Mouse (Mus musculus): ENCODE results near the gene Tmem163.

The Tmem163 gene

GRCm38 (mm10) chr1:127556486-127556845 is 122.9 kb downstream of the Tmem163 start:
- no peaks in the 10 kb centered on the region for H3K27me3 ChIP-seq (ENCODE audit: control insufficient read depth, insufficient read depth, low read length, poor library complexity, severe bottlenecking)
- DNase-seq (ENCODE audit: low read depth, low spot score), result no peak
- H3K36me3 ChIP-seq (ENCODE audit: control insufficient read depth, insufficient read depth, low read length, poor library complexity, severe bottlenecking), result no peaks in the 10 kb centered on the region; the same call in 1 of the 2 replicates

GRCm38 (mm10) chr1:127555822-127556485 is 123.4 kb downstream of the Tmem163 start:
- Histone ChIP-seq H3K36me3 (ENCODE audit: control insufficient read depth, insufficient read depth, low read length, poor library complexity, severe bottlenecking) (no peaks in the 10 kb centered on the region; the same call in 1 of the 2 replicates), H3K27me3 (ENCODE audit: control insufficient read depth, insufficient read depth, low read length, poor library complexity, severe bottlenecking) (no peaks in the 10 kb centered on the region)
- no peak for DNase-seq (ENCODE audit: low read depth, low spot score)

GRCm38 (mm10) chr1:127548078-127548477 is 131.3 kb downstream of the Tmem163 start:
- Histone ChIP-seq H3K36me3 (ENCODE audit: control insufficient read depth, insufficient read depth, low read length, poor library complexity, severe bottlenecking) (peaks cover 2% of the 10 kb centered on the region), H3K27me3 (ENCODE audit: control insufficient read depth, insufficient read depth, low read length, poor library complexity, severe bottlenecking) (no peaks in the 10 kb centered on the region)
- DNase-seq (ENCODE audit: low read depth, low spot score), result no peak

DNA sequence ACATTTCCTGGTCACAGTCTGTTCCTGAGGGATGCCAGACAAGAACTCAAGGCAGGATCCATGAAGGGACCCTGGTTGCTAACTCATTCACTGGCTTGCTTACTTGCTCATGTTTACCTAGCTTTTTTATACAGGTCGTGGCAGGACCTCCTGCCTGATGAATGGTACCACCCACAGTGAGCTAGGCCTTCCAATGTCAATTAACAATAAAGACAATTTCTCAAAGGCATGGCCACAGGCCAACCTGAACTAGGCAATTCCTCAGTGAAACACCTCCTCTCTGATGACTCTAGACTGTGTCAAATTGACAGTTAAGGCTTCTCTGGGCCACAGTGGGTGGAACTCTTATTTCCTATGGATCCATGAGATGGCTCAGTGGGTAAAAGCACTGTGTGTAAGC is 136.6 kb downstream of the Tmem163 start:
- Histone ChIP-seq H3K27me3 (ENCODE audit: control insufficient read depth, insufficient read depth, low read length, poor library complexity, severe bottlenecking) (no peaks in the 10 kb centered on the region), H3K36me3 (ENCODE audit: control insufficient read depth, insufficient read depth, low read length, poor library complexity, severe bottlenecking) (no peaks in the 10 kb centered on the region; the same call in none of the 2 replicates)
- no peak for DNase-seq (ENCODE audit: low read depth, low spot score)

- no peaks in the 10 kb centered on the region for H3K27me3 ChIP-seq (ENCODE audit: control insufficient read depth, insufficient read depth, low read length, poor library complexity, severe bottlenecking)
- DNase-seq (ENCODE audit: low read depth, low spot score), result no peak
- H3K36me3 ChIP-seq (ENCODE audit: control insufficient read depth, insufficient read depth, low read length, poor library complexity, severe bottlenecking), result no peaks in the 10 kb centered on the region; the same call in none of the 2 replicates
Measured at GRCm38 (mm10) chr1:127541931-127542330, 137.4 kb downstream of the Tmem163 start.

- no peak for DNase-seq (ENCODE audit: low read depth, low spot score)
Measured at GRCm38 (mm10) chr1:127541522-127541921, 137.8 kb downstream of the Tmem163 start.

DNA sequence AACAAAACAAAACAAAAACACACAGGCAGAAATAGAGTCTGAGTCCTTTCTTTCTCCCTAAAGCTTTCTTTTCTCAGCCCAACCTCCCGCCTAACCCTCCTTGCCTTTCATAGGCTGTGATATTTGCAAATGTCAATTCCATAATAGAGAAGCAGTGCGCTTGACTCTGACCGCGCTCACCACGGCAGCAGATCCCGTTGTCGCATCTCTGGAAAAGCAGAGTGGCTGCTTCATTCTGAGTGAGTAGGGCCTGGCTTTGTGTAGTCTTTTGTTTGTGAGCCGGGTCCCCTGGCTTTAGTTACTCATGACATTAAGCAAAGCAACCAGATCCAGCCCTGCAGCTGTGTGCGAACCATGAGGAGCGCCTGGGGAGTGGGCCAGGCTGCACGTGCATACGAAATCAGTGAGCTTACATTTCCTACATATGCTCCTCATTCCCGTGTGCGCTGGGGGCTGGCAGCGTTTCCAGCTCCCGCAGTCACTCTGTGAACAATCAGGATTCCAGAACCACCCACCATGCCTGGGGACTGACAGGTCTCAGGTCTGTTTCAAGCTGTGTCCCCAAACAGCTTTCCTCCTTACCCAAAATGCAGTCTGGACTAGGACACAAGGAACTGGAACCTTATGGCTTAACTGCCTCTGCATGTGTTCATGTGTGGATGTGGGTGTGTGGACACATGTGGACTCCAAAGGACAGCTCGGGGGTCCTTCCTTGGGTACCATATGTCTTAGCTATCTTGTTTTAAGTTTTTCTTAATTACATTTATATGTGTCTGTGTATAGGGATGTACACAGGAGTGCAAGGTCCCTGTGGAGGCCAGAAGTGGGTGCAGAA is 141.9 kb downstream of the Tmem163 start:
- DNase-seq (ENCODE audit: low read depth, low spot score), result no peak
- H3K27me3 ChIP-seq (ENCODE audit: control insufficient read depth, insufficient read depth, low read length, poor library complexity, severe bottlenecking), result no peaks in the 10 kb centered on the region
- H3K36me3 ChIP-seq (ENCODE audit: control insufficient read depth, insufficient read depth, low read length, poor library complexity, severe bottlenecking), result no peaks in the 10 kb centered on the region; the same call in 1 of the 2 replicates

More at GRCm38 (mm10) chr1:127541522-127541921, 137.8 kb downstream of the Tmem163 start:
- Histone ChIP-seq H3K27me3 (ENCODE audit: control insufficient read depth, insufficient read depth, low read length, poor library complexity, severe bottlenecking) (no peaks in the 10 kb centered on the region), H3K36me3 (ENCODE audit: control insufficient read depth, insufficient read depth, low read length, poor library complexity, severe bottlenecking) (no peaks in the 10 kb centered on the region; the same call in none of the 2 replicates)

DNA sequence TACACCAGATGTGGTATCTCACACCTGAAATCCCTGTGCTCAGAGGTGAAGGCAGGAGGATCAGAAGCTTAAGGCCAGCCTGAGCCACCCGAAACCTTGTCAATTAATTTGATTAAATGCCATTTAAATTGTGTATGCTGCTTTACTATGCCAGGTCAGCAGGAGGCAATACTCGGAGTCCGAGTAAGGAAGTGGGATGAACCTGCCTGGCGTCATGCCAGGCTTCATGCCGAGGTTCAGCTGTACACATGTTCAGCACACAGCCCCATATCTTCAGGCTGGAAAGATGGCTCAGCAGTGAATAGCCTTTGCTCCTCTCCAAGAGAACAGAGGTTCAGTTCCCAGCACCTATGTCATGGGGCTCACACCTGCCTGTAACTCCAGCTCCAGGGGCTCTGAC is 142.9 kb downstream of the Tmem163 start:
- DNase-seq (ENCODE audit: low read depth, low spot score), result no peak
- Histone ChIP-seq H3K36me3 (ENCODE audit: control insufficient read depth, insufficient read depth, low read length, poor library complexity, severe bottlenecking) (no peaks in the 10 kb centered on the region; the same call in 1 of the 2 replicates), H3K27me3 (ENCODE audit: control insufficient read depth, insufficient read depth, low read length, poor library complexity, severe bottlenecking) (no peaks in the 10 kb centered on the region)

DNA sequence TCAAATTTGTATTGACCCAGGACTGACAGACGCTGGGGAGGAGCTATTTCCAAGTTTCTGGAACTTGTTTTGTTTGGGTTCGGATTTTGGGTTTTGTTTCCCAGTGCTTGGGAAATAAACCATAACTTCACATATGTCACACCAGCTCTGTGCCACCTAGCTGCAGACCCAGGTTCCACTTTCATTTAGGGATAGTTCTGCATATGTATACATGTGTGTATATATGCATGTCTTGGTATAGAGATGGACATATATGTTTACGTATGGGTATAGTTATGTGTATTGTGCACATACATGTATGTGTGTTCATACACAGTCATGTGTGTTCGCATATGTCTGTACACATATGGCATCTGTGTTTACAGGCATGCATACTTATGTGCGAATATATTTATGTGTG is 147.6 kb downstream of the Tmem163 start:
- no peak for DNase-seq (ENCODE audit: low read depth, low spot score)
- Histone ChIP-seq H3K36me3 (ENCODE audit: control insufficient read depth, insufficient read depth, low read length, poor library complexity, severe bottlenecking) (peaks cover 3% of the 10 kb centered on the region; the same call in 1 of the 2 replicates), H3K27me3 (ENCODE audit: control insufficient read depth, insufficient read depth, low read length, poor library complexity, severe bottlenecking) (no peaks in the 10 kb centered on the region)

GRCm38 (mm10) chr1:127530849-127531580 is 148.3 kb downstream of the Tmem163 start:
- no peaks in the 10 kb centered on the region for H3K27me3 ChIP-seq (ENCODE audit: control insufficient read depth, insufficient read depth, low read length, poor library complexity, severe bottlenecking)
- no peak for DNase-seq (ENCODE audit: low read depth, low spot score)
- peaks cover 3% of the 10 kb centered on the region; the same call in 1 of the 2 replicates for H3K36me3 ChIP-seq (ENCODE audit: control insufficient read depth, insufficient read depth, low read length, poor library complexity, severe bottlenecking)

DNA sequence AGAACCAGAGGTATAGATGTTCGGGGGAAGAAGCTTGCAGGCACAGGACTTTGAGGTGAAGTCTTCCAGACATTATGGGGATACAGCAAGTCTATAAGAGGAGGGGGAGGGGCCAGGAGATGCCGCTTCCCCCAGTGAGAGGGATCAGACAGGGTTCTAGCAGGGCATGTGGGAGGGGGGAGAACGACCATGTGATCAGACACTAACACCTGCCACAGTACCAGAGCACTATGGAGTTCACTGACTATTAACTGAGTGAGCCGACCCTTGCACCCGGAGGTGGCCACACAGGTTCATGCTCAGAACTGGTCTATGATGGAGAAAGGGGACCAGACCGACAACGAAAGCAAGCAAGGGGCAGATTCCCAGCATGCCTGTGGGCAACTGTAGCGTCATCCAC is 156.0 kb downstream of the Tmem163 start:
- no peak for DNase-seq (ENCODE audit: low read depth, low spot score)
- Histone ChIP-seq H3K27me3 (ENCODE audit: control insufficient read depth, insufficient read depth, low read length, poor library complexity, severe bottlenecking) (no peaks in the 10 kb centered on the region), H3K36me3 (ENCODE audit: control insufficient read depth, insufficient read depth, low read length, poor library complexity, severe bottlenecking) (peaks cover 2% of the 10 kb centered on the region)

DNA sequence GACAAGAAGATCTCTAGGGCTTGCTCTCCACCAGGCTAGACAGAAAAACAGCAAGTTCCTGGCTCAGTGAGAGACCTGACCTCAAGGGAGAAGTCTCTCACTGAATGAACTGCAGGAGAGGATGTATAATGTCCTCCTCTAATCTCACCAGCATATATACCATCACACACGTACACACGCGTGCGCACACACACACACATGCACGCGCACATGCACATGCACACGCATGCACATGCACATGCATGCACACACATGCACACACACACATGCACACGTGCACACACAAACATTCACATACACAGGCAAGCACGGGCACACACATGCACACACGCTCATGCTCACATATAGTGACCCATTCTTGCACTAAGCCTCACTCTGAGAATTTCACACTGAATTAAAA is 164.5 kb downstream of the Tmem163 start:
- Histone ChIP-seq H3K36me3 (ENCODE audit: control insufficient read depth, insufficient read depth, low read length, poor library complexity, severe bottlenecking) (peaks cover 2% of the 10 kb centered on the region; the same call in 1 of the 2 replicates), H3K27me3 (ENCODE audit: control insufficient read depth, insufficient read depth, low read length, poor library complexity, severe bottlenecking) (no peaks in the 10 kb centered on the region)
- no peak for DNase-seq (ENCODE audit: low read depth, low spot score)

GRCm38 (mm10) chr1:127514479-127514878 is 164.9 kb downstream of the Tmem163 start:
- peak; percentile 95 for DNase-seq (ENCODE audit: low read depth, low spot score)
- Histone ChIP-seq H3K27me3 (ENCODE audit: control insufficient read depth, insufficient read depth, low read length, poor library complexity, severe bottlenecking) (no peaks in the 10 kb centered on the region), H3K36me3 (ENCODE audit: control insufficient read depth, insufficient read depth, low read length, poor library complexity, severe bottlenecking) (peaks cover 2% of the 10 kb centered on the region; the same call in 1 of the 2 replicates)

GRCm38 (mm10) chr1:127513664-127514063 is 165.7 kb downstream of the Tmem163 start:
- Histone ChIP-seq H3K27me3 (ENCODE audit: control insufficient read depth, insufficient read depth, low read length, poor library complexity, severe bottlenecking) (no peaks in the 10 kb centered on the region), H3K36me3 (ENCODE audit: control insufficient read depth, insufficient read depth, low read length, poor library complexity, severe bottlenecking) (no peaks in the 10 kb centered on the region; the same call in 1 of the 2 replicates)
- peak; percentile 85 for DNase-seq (ENCODE audit: low read depth, low spot score)

Data from splenic B cell, adult 2 months (primary cell).